Mouse (Mus musculus) embryonic facial prominence, embryonic 11.5 days (tissue): ENCODE measurements around the gene Gna11. TPM values are rescaled to one million over a fixed set of nuclear protein-coding genes. Genes with fewer than 3 reads are reported as not detected.

ENCODE experiments used
- ATAC-seq: fragments of 200-750 bp; cut with Nextera tagmentation; replicated peaks from 2 replicates; pipeline ENCODE4 v1.8.0; 2017; ENCODE audit warnings: low read depth; ENCODE audit not compliant: insufficient number of reproducible peaks, low FRiP score, low TSS enrichment
- DNase-seq: peaks from one replicate; pipeline ENCODE4 v3.0.0-alpha.2; 2015; ENCODE audit warnings: low spot score
- H3K27ac ChIP-seq: fragments of 300-500 bp; sonication (generic); replicated peaks from 2 replicates; pipeline ENCODE4 v1.5.1; 2014; ENCODE audit warnings: mild to moderate bottlenecking, low read depth, low read length, control low read depth
- H3K27me3 ChIP-seq: fragments of 300-500 bp; sonication (generic); 2 replicates; pipeline ENCODE4 v1.6.1; 2014; ENCODE audit warnings: mild to moderate bottlenecking, low read length, moderate library complexity, mixed read lengths; ENCODE audit not compliant: control insufficient read depth, insufficient read depth
- H3K36me3 ChIP-seq: fragments of 300-500 bp; sonication (generic); replicated peaks from 2 replicates; pipeline ENCODE4 v1.6.1; 2014; ENCODE audit warnings: low read depth, mild to moderate bottlenecking, low read length, moderate library complexity, mixed read lengths; ENCODE audit not compliant: control insufficient read depth, insufficient read depth
- H3K4me1 ChIP-seq: fragments of 300-500 bp; sonication (generic); 2 replicates; pipeline ENCODE4 v1.6.1; 2014; ENCODE audit warnings: low read length, mixed read lengths; ENCODE audit not compliant: control insufficient read depth, insufficient read depth
- H3K4me2 ChIP-seq: fragments of 300-500 bp; sonication (generic); 2 replicates; pipeline ENCODE4 v1.6.1; 2014; ENCODE audit warnings: low read depth, mild to moderate bottlenecking, control low read depth, low read length, moderate library complexity
- H3K4me3 ChIP-seq: fragments of 300-500 bp; sonication (generic); 2 replicates; pipeline ENCODE4 v1.5.1; 2014; ENCODE audit warnings: low read depth, low read length, control low read depth
- H3K9ac ChIP-seq: fragments of 300-500 bp; sonication (generic); replicated peaks from 2 replicates; pipeline ENCODE4 v1.6.1; 2014; ENCODE audit warnings: mild to moderate bottlenecking, control low read depth, low read length
- H3K9me3 ChIP-seq: fragments of 300-500 bp; sonication (generic); replicated peaks from 2 replicates; pipeline ENCODE4 v1.6.1; 2016; ENCODE audit warnings: mild to moderate bottlenecking, low read length, inconsistent platforms, mixed read lengths; ENCODE audit not compliant: control insufficient read depth
- WGBS: fragments of 180-500 bp; shearing (Covaris S2); extraction: QIAGEN DNeasy Blood & Tissue Kit; methylation state at CpG from one replicate; pipeline ENCODE4 v1.1.7; 2014; 5-methylcytosine and 5-hydroxymethylcytosine counted together
- polyA plus RNA-seq: library from polyadenylated mRNA; unstranded; fragments of >200 nt; fragmentation: Nextera tagmentation; extraction: Ambion mirVana; gene quantifications from 2 replicates; pipeline ENCODE4 v1.2.1, GENCODE M21; 2014

Gene Gna11
- polyA plus RNA-seq, 1 experiment from 2014 or later, result 62.0 TPM

DNA sequence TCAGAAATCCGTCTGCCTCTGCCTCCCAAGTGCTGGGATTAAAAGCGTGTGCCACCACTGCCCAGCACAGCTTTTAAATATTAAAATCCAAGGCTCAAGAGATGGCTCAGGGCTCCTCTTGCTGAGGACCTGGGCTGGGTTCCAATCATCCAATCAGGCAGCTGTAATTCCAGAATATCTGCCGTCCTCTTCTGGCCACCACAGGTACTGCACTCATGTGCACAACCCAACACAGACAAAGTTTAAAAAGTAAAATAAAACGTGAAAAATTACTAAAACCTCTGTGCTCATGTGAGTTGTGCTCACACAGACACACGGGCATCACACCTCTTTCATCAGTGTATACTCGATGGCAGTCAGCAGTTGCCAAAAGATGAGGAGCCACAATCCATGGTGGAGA lies 8.3 kb downstream of the Gna11 start:
- WGBS, result 82% methylated on average over 6 of the region's 6 CpGs
- no peak for ATAC-seq
- H3K4me2 ChIP-seq, result no peak overlapping the region
- no peak overlapping the region for H3K27ac ChIP-seq
- H3K27me3 ChIP-seq, result no peaks in the 10 kb centered on the region
- no peak overlapping the region for H3K9ac ChIP-seq
- H3K4me3 ChIP-seq, result no peak overlapping the region
- H3K4me1 ChIP-seq, result no peaks in the 10 kb centered on the region
- DNase-seq, result no peak
- H3K36me3 ChIP-seq, result no peaks in the 10 kb centered on the region; the same call in 1 of the 2 replicates
- no peaks in the 10 kb centered on the region for H3K9me3 ChIP-seq

- Histone ChIP-seq H3K9me3 (no peaks in the 10 kb centered on the region), H3K27ac (no peak overlapping the region), H3K9ac (no peak overlapping the region), H3K4me1 (no peaks in the 10 kb centered on the region), H3K4me2 (no peak overlapping the region), H3K27me3 (no peaks in the 10 kb centered on the region), H3K36me3 (peaks cover 6% of the 10 kb centered on the region), H3K4me3 (no peak overlapping the region)
- ATAC-seq (no peak), DNase-seq (peak; percentile 6)
- 60% methylated on average over 16 of the region's 16 CpGs for WGBS
These were observed 10.2 kb downstream of the Gna11 start for GRCm38 (mm10) chr10:81534826-81535225.

- WGBS, result 15% methylated on average over 14 of the region's 14 CpGs
- Histone ChIP-seq H3K27me3 (no peaks in the 10 kb centered on the region), H3K4me1 (no peaks in the 10 kb centered on the region), H3K9me3 (no peaks in the 10 kb centered on the region), H3K4me2 (no peak overlapping the region), H3K4me3 (no peak overlapping the region), H3K9ac (no peak overlapping the region), H3K27ac (no peak overlapping the region), H3K36me3 (peaks cover 6% of the 10 kb centered on the region; the same call in 1 of the 2 replicates)
- ATAC-seq, result no peak
- peak; percentile 81 for DNase-seq
These were observed 18.2 kb downstream of the Gna11 start for GRCm38 (mm10) chr10:81526779-81527178.

DNA sequence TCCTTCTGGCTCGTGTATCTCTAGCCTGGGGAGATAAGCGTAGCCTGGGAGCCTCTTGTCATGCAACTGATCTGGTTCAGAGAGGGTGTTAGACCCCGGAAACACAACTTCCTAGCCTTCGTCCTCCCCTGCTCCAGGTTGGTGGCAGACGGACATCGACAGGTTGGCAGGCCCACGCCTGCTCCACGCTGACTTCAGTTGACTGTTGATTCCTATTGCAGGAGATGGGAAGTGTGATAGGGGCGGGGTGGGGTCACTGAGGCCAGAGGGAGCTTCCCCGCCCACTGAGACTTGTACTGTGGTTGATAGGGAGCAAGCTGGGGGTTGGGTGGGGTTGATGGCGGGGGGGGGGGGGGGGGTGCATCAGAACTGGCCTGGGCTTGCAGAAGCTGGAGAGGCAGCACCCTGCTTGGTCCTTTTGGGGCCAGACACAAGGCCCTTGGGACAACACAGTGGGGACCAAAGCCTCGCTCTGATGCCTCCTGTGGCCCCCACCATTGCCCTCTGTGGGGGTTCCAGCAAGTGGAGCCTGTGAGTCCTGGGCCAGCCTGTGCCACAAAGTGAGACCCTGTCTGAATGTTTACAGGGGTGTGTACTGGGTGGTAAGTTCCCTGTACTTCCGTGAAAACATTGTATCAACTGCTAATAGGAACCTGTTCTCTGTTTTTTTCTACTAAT lies 19.8 kb downstream of the Gna11 start:
- Histone ChIP-seq H3K4me1 (no peaks in the 10 kb centered on the region), H3K4me2 (no peak overlapping the region), H3K4me3 (no peak overlapping the region), H3K27me3 (no peaks in the 10 kb centered on the region), H3K9me3 (no peaks in the 10 kb centered on the region), H3K27ac (no peak overlapping the region), H3K9ac (no peak overlapping the region), H3K36me3 (no peaks in the 10 kb centered on the region; the same call in 1 of the 2 replicates)
- DNase-seq (no peak), ATAC-seq (no peak)
- 67% methylated on average over 12 of the region's 13 CpGs for WGBS

- Histone ChIP-seq H3K36me3 (no peaks in the 10 kb centered on the region), H3K27ac (no peak within 1 kb of the TSS), H3K27me3 (no peaks in the 10 kb centered on the region), H3K9ac (peak within 1 kb of the TSS; percentile 43), H3K4me2 (no peak within 1 kb of the TSS; the same call in 1 of the 2 replicates), H3K4me3 (no peak within 1 kb of the TSS), H3K9me3 (no peaks in the 10 kb centered on the region), H3K4me1 (no peaks in the 10 kb centered on the region)
- no peak for DNase-seq
- ATAC-seq, result no peak
- WGBS, result 19% methylated on average over 9 of the region's 9 CpGs
These were observed 20.9 kb downstream of the Gna11 start, which contains the start of gene Gna15 for GRCm38 (mm10) chr10:81524051-81524605. Gene Gna15 (minus strand): TSS chr10:81524225.

DNA sequence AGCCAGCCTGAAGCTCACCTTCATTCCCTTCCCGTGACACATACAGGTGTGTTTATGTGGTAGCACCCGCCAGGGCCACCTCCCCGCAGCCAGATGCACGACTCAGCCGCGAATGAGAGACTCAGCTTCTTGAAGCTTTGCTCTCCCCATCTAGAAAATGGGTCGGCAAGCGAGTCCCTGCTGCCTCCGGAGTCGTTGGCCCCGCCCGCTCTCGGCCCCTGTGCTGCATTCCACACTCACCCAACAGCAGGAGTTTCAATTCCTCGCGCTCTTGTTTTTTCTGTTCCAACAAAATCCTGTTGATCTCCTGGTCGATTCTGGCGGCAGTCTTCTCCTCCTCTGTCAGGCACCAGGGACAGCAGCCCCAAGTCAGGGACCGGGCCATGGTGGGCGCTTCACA lies 21.4 kb downstream of the Gna11 start:
- Histone ChIP-seq H3K27ac (no peak overlapping the region), H3K4me1 (no peaks in the 10 kb centered on the region), H3K27me3 (no peaks in the 10 kb centered on the region), H3K4me3 (no peak overlapping the region), H3K9ac (peak overlapping the region; percentile 43), H3K36me3 (no peaks in the 10 kb centered on the region), H3K4me2 (no peak overlapping the region; the same call in 1 of the 2 replicates), H3K9me3 (no peaks in the 10 kb centered on the region)
- WGBS, result 17% methylated on average over 19 of the region's 19 CpGs
- DNase-seq (no peak), ATAC-seq (no peak)

GRCm38 (mm10) chr10:81523142-81523541 lies 21.8 kb downstream of the Gna11 start:
- 76% methylated on average over 6 of the region's 6 CpGs for WGBS
- no peak for ATAC-seq
- no peak overlapping the region for H3K4me3 ChIP-seq
- no peak for DNase-seq
- no peaks in the 10 kb centered on the region for H3K27me3 ChIP-seq
- H3K27ac ChIP-seq, result no peak overlapping the region
- H3K4me2 ChIP-seq, result no peak overlapping the region
- H3K9me3 ChIP-seq, result no peaks in the 10 kb centered on the region
- no peak overlapping the region for H3K9ac ChIP-seq
- no peaks in the 10 kb centered on the region for H3K36me3 ChIP-seq
- no peaks in the 10 kb centered on the region for H3K4me1 ChIP-seq

GRCm38 (mm10) chr10:81519978-81520365 lies 25.0 kb downstream of the Gna11 start:
- 76% methylated on average over 3 of the region's 3 CpGs for WGBS
- H3K4me2 ChIP-seq, result no peak overlapping the region
- DNase-seq (no peak), ATAC-seq (no peak)
- H3K9me3 ChIP-seq, result no peaks in the 10 kb centered on the region
- H3K27me3 ChIP-seq, result no peaks in the 10 kb centered on the region
- H3K9ac ChIP-seq, result no peak overlapping the region
- no peaks in the 10 kb centered on the region for H3K4me1 ChIP-seq
- no peak overlapping the region for H3K27ac ChIP-seq
- no peaks in the 10 kb centered on the region for H3K36me3 ChIP-seq
- no peak overlapping the region for H3K4me3 ChIP-seq
